Mouse (Mus musculus) cerebellum, adult 2 months (tissue): ENCODE measurements at regions not wholly inside any gene's neighbourhood (a gene's known extent, or its start where the extent isn't known, plus 50 kb on each side); places are given as distances from the start of the nearest gene placed in this dataset.
"Not testable (repeated sequence)": the region's sequence is repeated elsewhere in the genome, so short reads cannot be mapped to it uniquely, and the experiment has no call there.

Experiments used
- DNase-seq, 2 experiments: peaks; one replicate each; pipeline ENCODE4 v3.0.0; 2021
- H3K27ac ChIP-seq: fragments of 200-500 bp; 2 replicates; pipeline ENCODE4 v1.5.1; 2012; ENCODE audit warnings: low read length, control low read depth, inconsistent platforms; ENCODE audit not compliant: insufficient read depth
- H3K27me3 ChIP-seq: fragments of 200-500 bp; 2 replicates; pipeline ENCODE4 v1.6.1; 2012; ENCODE audit warnings: inconsistent platforms, mild to moderate bottlenecking, low read length, moderate library complexity; ENCODE audit not compliant: control insufficient read depth, insufficient read depth
- H3K4me1 ChIP-seq: fragments of 200-500 bp; 2 replicates; pipeline ENCODE4 v1.6.1; 2011; ENCODE audit warnings: low read length; ENCODE audit not compliant: control insufficient read depth, insufficient read depth
- H3K4me3 ChIP-seq: fragments of 200-500 bp; replicated peaks from 2 replicates; pipeline ENCODE3; 2011; ENCODE audit warnings: mild to moderate bottlenecking, low read depth, low read length, control low read depth; ENCODE audit not compliant: insufficient read depth
- CTCF ChIP-seq: fragments of 200-500 bp; IDR thresholded peaks from 2 replicates; pipeline ENCODE4 v1.5.1; 2011; ENCODE audit warnings: low read depth, mild to moderate bottlenecking, control low read depth, low read length, moderate library complexity, borderline replicate concordance; ENCODE audit not compliant: insufficient read depth
- POLR2A ChIP-seq: fragments of 200-500 bp; IDR thresholded peaks from 2 replicates; pipeline ENCODE4 v1.6.1; 2011; ENCODE audit warnings: low read length, control low read depth, borderline replicate concordance; ENCODE audit not compliant: insufficient read depth
- WGBS: fragments of 180-500 bp; shearing (Covaris S2); methylation state at CpG from one replicate; pipeline ENCODE4 v1.1.7; 2018; 5-methylcytosine and 5-hydroxymethylcytosine counted together

DNA sequence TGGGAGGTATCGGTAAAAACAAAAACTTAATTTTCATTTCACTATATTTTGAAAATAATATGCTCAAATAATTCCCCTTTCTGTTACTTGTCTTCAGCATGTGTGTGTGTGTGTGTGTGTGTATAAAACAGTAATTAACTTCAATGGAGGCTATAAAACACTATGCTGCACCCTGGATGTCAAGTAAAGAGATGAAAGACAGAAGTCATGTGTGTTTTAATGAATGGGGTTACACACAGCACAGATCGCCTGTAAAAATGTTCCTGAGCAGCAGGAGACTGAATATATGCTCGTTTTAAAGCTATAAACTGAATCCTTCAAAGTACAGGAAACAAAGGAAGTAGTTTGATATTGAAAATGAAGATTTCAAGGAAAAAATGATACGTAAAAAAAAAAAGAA, 680.9 kb upstream of the Negr1 start:
- TF ChIP-seq POLR2A (no peak), CTCF (no peak)
- Histone ChIP-seq H3K4me1 (no peaks in the 10 kb centered on the region), H3K27ac (no peak overlapping the region), H3K27me3 (no peaks in the 10 kb centered on the region), H3K4me3 (no peak overlapping the region)
- no peak for DNase-seq
- 67% methylated on average over 4 of the region's 4 CpGs for WGBS

DNA sequence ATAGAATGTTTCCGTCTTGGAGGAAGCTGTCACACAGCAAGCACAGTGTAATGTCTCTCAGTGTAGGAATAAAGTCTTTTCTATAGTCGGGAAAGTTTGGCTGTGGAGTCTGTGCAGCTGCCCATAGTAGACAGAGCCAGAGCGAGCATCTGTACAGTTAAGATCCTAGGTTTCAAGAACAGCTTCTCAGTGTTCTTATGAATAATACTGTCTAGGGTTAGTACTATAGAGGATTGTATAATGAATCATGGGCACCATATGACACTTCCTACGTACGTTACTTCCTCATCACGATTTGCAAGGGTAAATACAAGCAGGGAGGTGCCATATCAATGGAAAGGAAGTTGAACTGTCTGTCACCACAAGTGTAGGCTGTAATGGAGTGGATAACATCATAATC, 645.6 kb upstream of the Negr1 start:
- DNase-seq: no peak

DNA sequence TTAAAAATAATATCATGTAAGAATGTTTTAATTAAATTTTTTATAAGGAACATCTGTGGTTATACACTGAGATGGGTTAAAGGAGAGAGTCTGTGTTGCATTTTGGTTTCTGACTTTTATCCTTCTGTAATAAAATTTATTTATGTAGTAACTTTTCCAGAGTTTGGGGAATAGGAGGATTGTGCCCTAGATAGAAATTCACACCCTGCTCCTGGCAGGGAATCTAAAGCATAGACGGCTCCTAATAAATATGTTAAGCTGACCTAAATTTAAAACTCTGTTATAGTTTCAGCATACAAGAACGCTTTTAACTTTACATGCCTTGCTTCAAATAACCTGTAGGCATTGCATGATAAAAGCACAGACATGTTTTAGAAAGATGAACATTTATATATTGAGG, 618.7 kb upstream of the Negr1 start:
- no peaks in the 10 kb centered on the region for H3K4me1 ChIP-seq
- WGBS: 78% methylated on average over 2 of the region's 2 CpGs
- no peak overlapping the region for H3K4me3 ChIP-seq
- TF ChIP-seq POLR2A (no peak), CTCF (no peak)
- no peak overlapping the region for H3K27ac ChIP-seq
- H3K27me3 ChIP-seq: no peaks in the 10 kb centered on the region
- no peak for DNase-seq

More for the DNA sequence above, 645.6 kb upstream of the Negr1 start:
- TF ChIP-seq CTCF: no peak
- no peak for TF ChIP-seq POLR2A
- H3K27me3 ChIP-seq: no peaks in the 10 kb centered on the region
- H3K27ac ChIP-seq: no peak overlapping the region
- 81% methylated on average over 6 of the region's 6 CpGs for WGBS
- H3K4me1 ChIP-seq: no peaks in the 10 kb centered on the region
- no peak overlapping the region for H3K4me3 ChIP-seq

DNA sequence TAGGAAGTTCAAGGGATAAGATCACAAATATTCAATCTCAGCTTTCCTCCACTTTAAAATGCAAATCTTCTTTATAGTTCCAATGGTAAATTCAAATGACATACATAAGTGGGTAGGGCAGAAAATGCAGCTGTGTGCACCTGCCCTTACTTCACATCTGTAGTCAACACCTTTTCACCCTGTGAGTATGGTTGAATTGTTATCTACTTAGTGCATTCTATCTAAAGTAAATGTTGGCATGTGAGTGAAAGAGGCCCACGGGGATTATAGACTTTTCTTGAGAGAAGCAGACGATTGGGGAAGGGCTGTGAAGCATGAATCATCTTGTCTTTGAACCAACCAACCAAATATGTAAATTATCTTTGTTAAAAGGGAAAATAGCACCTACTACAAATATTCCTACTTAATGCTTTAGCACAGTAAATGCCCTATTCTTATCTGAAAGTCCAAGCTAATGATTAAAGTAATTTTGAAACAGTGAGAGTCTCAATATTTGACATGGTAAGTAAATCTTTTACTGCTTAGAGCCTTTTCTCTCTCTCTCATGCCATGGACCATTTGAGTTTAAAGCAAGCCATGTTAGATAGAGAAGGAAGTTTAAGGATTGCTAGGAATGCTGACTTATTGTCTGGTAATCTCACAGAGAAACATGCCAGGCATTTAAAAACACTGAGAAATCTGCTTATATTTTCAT, 617.4 kb upstream of the Negr1 start:
- H3K4me3 ChIP-seq: no peak overlapping the region
- no peak for TF ChIP-seq CTCF
- no peak for TF ChIP-seq POLR2A
- no peaks in the 10 kb centered on the region for H3K27me3 ChIP-seq
- no peak overlapping the region for H3K27ac ChIP-seq
- no peaks in the 10 kb centered on the region for H3K4me1 ChIP-seq
- DNase-seq: no peak
- 26% methylated on average over 2 of the region's 2 CpGs for WGBS

DNA sequence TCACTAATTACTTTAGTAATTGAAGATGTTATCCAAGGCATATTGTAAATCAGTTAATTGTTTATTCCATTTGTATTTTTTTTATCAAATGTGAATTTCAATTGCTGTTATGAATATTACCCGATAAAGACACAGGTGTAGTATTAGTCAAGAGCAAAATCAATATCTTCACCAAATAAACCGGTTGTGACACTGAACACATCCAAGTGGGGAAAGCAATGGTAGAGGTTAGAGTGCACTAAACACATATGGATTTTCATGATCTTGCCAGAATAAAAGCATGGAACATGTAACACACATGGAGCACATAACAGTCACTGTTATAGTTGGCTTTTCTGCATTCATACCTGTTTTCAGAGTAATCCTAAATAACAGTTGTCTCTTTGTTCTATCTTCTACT, 616.4 kb upstream of the Negr1 start:
- H3K4me3 ChIP-seq: no peak overlapping the region
- no peaks in the 10 kb centered on the region for H3K4me1 ChIP-seq
- TF ChIP-seq POLR2A (no peak), CTCF (no peak)
- H3K27me3 ChIP-seq: no peaks in the 10 kb centered on the region
- no peak for DNase-seq
- 90% methylated on average over 2 of the region's 2 CpGs for WGBS
- H3K27ac ChIP-seq: no peak overlapping the region

DNA sequence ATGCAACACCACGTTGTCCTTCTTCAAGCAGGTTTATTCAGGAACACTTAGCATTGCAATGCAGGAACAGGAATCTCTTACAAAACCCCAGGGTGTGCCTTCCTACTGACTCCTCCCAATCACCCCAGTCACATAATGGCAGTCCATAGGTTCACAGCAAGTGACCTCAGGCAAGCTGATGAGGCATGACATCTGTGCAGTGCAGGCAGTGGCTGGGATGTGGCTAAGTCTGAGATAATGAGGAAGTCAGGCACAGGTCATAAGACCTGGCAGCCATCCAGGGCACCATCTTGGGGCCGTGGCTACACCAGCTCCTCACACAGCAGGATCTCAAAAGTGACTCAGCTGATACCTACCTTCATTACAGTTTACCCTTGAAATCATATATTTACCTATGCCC, 599.1 kb upstream of the Negr1 start:
- H3K4me1 ChIP-seq, DNase-seq, H3K4me3 ChIP-seq, H3K27ac ChIP-seq, H3K27me3 ChIP-seq: not testable (repeated sequence)
- WGBS: 8% methylated on average over 2 of the region's 2 CpGs

DNA sequence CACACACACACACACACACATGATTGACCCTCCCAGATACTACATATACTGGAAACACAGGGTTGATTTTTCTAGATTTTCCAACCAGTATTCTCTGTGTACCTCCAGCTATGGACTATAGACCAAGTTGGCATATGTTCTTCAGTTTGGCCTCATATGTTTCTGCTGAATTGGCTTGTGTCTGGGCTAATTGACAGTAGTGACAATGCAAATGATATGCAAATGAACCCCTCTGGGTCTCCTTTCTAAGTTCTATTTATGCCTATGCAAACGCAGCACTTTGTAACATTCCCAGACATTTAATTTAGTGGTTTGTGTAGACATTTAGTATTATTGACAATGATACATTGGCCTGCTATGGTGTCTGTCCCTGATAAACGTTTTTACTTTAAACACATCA, 582.0 kb upstream of the Negr1 start:
- H3K27ac ChIP-seq: no peak overlapping the region
- no peak for DNase-seq
- no peaks in the 10 kb centered on the region for H3K27me3 ChIP-seq
- TF ChIP-seq POLR2A (no peak), CTCF (no peak)
- no peaks in the 10 kb centered on the region for H3K4me1 ChIP-seq
- H3K4me3 ChIP-seq: no peak overlapping the region
- WGBS: 41% methylated on average over 2 of the region's 2 CpGs

DNA sequence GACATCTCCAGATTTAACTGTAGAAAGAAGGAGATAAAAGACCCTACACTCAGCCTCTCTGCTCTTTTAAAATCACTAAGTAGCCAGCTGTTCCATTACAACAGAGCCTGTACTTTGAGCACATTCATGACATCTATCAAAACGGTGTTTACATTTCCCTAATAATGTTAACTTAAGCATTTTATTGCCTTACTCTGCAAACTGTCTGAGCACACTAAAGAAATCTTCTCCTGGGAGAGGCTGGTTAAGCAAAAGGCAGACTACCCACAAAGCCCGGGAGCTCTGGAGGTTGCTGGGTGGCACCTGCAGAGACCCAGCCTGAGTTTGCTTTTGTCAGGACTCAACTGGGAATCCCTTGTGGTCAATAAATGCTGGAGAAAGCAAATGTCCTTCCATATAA, 567.5 kb upstream of the Negr1 start:
- no peak overlapping the region for H3K27ac ChIP-seq
- no peak overlapping the region for H3K4me3 ChIP-seq
- no peak for TF ChIP-seq CTCF
- TF ChIP-seq POLR2A: no peak
- no peaks in the 10 kb centered on the region for H3K27me3 ChIP-seq
- DNase-seq: no peak
- 60% methylated on average over 2 of the region's 2 CpGs for WGBS
- H3K4me1 ChIP-seq: no peaks in the 10 kb centered on the region
